Mouse (Mus musculus) bone marrow macrophage, adult 2 months (primary cell): Measurements from ENCODE around the gene Gp5.

Experiments used
- CTCF ChIP-seq: IDR thresholded peaks from 2 replicates; pipeline ENCODE4 v1.5.1; 2012; ENCODE audit warnings: low read depth, mild to moderate bottlenecking, low read length, moderate library complexity
- POLR2A ChIP-seq: IDR thresholded peaks from 2 replicates; pipeline ENCODE4 v1.6.1; 2012; ENCODE audit warnings: mild to moderate bottlenecking, low read depth, low read length, borderline replicate concordance

GRCm38 (mm10) chr16:30262664-30263063, 47.9 kb downstream of the Gp5 start:
- TF ChIP-seq CTCF, result peak; percentile 90
- no peak for TF ChIP-seq POLR2A
